Mouse (Mus musculus) thymus, adult 18-20 months (tissue): ENCODE results near the gene Ms4a10.

Source experiments
- DNase-seq, 2 experiments: peaks; one replicate each; pipeline ENCODE4 v3.0.0; 2022; ENCODE audit warnings: mixed read lengths in 2 of 2

Gene Ms4a10

GRCm38 (mm10) chr19:10974238-10974865 lies at the start of gene Ms4a10:
Gene Ms4a10 (minus strand): TSS chr19:10974670.
- no peak for DNase-seq

GRCm38 (mm10) chr19:11022382-11022781 lies 47.9 kb upstream of the Ms4a10 start:
- no peak for DNase-seq

GRCm38 (mm10) chr19:11017891-11018290 lies 43.4 kb upstream of the Ms4a10 start, which contains the start of gene Ms4a18:
Gene Ms4a18 (minus strand): TSS chr19:11018031.
- DNase-seq = no peak

- no peak for DNase-seq
Measured at GRCm38 (mm10) chr19:11017251-11017650, 42.8 kb upstream of the Ms4a10 start.

DNA sequence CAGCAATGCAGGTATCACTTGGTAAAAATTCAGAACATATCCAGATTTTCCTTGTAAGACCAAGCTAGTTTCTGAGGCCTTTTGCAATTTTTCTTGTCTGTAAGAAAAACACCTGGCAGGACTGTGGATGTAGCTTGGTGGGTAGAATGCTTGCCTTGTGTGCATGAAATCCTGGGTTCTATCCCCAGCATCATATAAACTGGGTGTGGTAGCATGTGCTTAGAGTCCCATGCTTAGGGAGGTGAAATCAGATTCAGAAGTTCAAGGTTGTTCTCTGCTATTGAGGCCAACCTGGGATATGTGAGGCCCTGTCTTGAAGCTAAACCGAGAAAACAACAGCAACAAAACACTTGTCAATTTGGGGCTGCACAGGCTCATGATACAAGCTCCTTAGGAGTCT lies 41.5 kb upstream of the Ms4a10 start:
- DNase-seq = no peak

DNA sequence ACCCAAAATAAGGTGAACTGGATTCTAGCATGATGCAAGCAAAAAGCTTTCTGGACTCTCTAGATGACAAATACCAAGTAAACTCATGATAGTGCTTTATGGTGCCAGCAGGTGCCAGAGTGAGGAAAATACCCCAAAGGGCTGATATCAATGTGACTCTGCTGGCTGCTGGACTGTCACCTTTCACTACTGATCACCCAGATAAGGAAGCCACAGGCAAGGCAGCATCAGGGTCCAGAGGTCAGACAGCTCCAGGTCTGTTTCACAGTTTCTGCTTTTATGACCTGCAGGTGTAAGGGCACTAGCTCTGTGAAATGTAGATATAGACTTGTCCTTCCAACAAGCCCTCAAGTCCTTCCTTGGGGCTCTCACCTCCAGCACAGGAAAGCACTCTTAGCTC lies 41.0 kb upstream of the Ms4a10 start:
- DNase-seq = no peak

GRCm38 (mm10) chr19:10993150-10993549 lies 18.7 kb upstream of the Ms4a10 start, which contains the start of gene Ms4a15:
Gene Ms4a15 (minus strand): TSS chr19:10993250.
- DNase-seq = no peak

- DNase-seq = no peak
Measured at GRCm38 (mm10) chr19:10991911-10992310, 17.4 kb upstream of the Ms4a10 start.

GRCm38 (mm10) chr19:10990751-10991150 lies 16.3 kb upstream of the Ms4a10 start:
- no peak for DNase-seq

GRCm38 (mm10) chr19:10988563-10988962 lies 14.1 kb upstream of the Ms4a10 start:
- no peak for DNase-seq

DNA sequence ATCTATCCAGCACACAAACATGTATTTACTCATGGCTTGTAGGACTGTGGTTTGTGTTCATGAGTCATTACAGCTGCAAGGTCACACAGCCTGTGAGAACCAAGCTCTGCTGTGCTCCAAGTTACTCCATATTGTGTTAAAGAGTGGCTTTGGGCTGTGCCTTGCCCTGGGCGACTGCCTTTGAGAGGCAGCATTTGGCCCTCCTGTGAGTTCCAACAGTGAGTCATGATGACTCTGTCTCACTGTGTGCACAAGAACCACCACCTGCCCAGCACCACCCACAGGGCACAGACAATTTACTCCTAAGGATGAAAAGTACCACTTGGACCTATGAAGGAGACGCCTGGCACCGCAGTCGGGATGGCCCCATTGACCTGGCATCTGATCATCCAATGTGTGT lies 11.4 kb upstream of the Ms4a10 start:
- DNase-seq = no peak

GRCm38 (mm10) chr19:10984551-10984950 lies 10.1 kb upstream of the Ms4a10 start:
- DNase-seq = no peak

GRCm38 (mm10) chr19:10983146-10983545 lies 8.7 kb upstream of the Ms4a10 start:
- DNase-seq = no peak

DNA sequence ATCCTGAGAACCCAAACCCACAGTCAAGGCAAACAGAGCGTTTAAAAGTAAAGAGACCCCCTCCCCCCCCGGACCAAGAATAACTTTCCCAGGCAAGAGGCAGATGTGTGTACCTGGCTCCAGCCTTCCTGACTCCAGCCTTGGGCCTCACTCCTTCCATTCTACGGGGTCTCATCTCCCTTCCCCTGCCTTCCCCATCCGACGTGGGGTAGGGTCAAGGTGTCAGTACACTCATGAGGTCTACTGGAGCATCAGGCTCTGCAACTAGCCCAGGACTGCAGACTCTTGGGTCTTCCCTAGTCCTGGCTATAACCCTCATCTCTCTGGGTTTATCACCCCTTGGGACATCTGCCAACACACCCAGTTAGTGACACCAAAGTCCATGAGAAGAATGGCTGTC lies 5.7 kb upstream of the Ms4a10 start:
- DNase-seq = no peak

DNA sequence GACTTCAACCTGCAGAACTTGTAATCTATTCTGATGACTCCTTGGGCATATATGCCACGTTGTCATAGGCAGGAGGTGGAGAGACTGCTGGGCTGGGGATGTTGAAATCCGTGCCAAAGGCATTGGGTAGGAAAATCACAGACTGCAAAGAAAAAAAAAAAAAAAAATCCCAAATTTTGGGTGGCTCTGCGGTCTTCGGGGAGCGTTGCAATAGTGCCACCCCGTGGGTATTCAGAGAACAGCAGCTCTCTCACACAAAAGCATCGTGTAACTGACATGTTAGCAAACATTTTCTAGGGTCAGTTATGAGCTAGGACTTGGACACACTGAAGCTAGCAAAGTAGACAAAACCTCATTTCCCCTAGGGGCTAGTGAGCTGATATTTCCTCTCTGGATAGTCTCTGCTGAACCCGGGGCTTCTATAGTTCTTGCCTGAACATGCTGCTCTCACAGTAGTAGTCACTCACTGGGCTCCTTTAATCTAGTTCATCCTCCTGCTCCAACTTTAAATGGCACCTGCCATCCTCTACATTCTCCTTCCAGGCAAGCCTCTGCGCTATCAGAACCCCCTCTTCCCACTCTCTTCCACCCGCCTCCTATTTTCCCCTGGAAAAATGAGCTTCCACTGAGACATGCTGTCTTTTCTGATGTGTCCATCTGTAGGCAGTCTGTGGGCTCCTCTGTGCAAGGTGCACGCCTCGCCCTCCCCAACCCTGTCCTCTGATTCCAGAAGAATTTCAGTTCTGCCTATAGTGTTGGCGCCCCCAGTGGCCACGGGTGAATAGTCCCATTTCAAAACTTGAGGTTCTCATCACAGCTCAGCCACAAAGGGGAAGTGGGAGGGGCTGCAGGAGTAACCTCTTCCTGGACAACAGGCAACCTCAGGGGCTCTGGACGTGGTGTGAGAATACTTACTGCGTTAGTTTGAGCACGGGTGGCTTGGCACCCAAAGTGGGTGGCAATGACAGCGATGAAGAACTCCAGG lies 5.0 kb upstream of the Ms4a10 start:
- peak; percentile 80 to 87 for DNase-seq

- DNase-seq = no peak
Measured at GRCm38 (mm10) chr19:10976318-10976717, 1.8 kb upstream of the Ms4a10 start.

DNA sequence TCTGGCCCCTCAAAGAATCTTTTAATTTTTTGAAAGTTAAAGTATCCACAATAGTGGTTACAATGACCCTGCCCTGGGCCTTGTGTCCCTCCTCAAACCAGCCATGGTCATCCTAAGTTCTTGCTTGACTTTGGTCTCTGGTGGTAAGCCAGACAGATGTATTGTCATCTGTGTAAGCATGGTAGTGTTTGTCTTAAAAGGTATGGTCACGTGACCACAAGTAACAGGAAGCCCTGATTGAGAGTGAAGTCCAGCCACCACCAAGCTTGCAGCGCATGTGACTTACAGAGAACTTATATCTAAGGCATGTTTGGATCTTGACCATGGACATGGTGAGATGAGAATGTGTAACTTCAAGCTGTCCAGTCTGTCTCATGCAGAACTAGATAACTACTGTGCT lies 717 bp upstream of the Ms4a10 start:
- no peak for DNase-seq

DNA sequence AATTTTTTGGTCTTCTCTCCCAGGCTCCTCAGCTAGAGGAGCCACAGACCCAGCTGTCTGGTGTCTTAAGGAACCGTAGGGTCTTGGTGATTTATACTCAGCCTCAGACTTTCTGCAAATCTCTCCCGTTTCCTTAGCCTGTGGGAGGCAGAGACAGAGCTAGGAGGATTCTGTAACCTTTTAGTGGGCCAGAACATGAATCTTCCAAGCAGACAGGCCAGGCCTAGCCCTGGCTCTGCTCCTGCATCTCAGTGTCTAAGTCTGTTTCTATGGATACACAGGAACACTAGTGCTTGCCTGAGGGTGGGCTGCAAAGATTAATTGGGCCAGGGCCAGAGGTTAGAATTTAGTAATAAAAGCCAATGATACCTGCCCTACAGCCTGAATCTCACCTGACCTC lies 1.3 kb downstream of the Ms4a10 start:
- no peak for DNase-seq

DNA sequence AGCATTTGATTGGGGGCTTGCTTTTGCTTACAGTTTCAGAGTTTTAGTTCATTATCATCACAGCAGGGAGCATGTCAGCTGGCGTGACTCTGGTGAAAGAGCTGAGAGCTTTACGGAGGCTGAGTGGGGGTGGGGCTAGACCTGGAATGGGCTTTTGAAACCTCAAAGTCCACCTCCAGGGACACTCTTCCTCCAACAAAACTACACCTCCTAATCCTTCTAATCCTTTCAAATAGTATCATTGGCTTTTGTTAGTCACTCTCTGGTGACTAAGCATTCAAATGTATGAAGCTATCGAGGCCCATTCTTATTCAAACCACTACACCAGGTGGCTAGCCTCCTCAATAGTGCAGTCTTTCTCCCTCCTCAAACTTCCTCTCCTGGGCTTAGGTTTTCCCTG lies 1.8 kb downstream of the Ms4a10 start:
- DNase-seq = no peak

DNA sequence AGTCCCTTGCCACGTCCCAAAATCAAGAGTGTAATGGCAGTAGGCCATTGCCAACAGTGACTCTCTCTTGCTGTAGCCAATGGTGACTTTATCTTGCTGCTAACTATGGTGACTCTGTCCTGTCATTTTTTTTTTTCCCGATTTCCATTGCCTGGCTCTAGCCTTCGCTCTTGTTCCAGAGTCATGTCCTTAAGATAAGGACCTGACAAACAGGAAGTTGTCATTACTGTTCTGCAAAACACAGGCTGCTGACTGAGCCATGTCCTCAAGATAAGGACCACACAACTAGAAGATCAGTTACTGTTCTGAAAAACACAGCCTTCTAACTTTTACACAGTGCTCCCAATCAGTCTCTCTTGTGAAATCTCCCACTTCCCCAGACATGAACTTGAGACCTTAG lies 4.0 kb downstream of the Ms4a10 start:
- no peak for DNase-seq

DNA sequence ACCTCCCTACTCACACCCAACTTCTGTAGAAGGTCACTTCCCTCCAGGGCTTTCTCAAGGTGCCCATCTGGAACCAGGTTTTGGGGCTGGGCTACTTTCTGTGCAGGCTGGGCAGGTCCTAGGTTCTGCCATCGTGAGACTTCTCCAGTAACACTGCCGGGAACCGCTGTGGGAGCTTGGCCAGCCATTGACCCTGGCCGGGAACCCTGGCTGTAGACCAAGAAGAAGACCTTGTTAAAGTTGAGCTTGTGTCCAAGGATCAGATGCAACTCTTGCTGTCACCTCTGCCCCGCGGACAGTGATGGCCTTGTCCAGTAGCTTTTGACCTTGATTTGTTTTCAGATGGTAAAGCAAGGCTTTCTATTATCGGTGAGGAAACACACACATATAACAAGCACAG lies 5.9 kb downstream of the Ms4a10 start:
- no peak for DNase-seq

DNA sequence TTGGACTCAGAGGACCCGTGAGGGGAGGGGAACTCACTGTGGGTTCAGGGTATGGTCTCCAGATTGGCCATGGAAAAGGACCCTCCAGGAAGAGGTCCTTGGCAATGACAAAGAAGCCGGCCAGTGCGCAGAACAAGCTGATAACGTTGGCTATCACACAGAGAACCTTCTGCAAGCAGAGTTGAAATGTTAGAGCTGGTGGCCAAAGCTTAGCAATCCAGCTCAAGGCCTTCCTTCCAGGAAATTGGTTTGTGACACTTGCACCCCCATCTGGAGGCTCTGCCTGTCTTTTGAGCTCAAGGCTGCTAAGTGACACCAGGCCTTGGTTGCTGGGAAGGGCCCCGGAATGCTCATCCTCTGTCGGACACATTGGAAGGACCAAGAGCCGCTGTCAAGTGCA lies 8.7 kb downstream of the Ms4a10 start:
- DNase-seq = no peak

GRCm38 (mm10) chr19:10959978-10960346 lies 14.5 kb downstream of the Ms4a10 start:
- DNase-seq = no peak
